Mouse (Mus musculus): ENCODE results near the gene Mcrip2. TPM values are rescaled to one million over a fixed set of nuclear protein-coding genes. Genes with fewer than 3 reads are reported as not detected.

Gene Mcrip2
- total and polyA plus RNA-seq, 3 experiments: 1.4 to 16.1 (median 1.7) TPM

- H3K79me2 ChIP-seq (replicated peaks; ENCODE audit: control insufficient read depth, extremely low read depth, insufficient read depth, poor library complexity, severe bottlenecking): peaks cover 14% of the 10 kb centered on the region
- no peaks in the 10 kb centered on the region for H3K27me3 ChIP-seq (replicated peaks)
- H3K27ac ChIP-seq (ENCODE audit: insufficient read depth, low read depth): no peak overlapping the region
- dilution Hi-C loops (cut with MboI; ENCODE audit: extremely low pct_ligation_motif_present, extremely low pct_unique_long_range_greater_than_20kb, low sequenced_read_pairs): no loop called here
- DNase-seq (ENCODE audit: extremely low read depth): no peak
- no peaks in the 10 kb centered on the region for H3K9me3 ChIP-seq (replicated peaks; ENCODE audit: low read length)
- H3K36me3 ChIP-seq (replicated peaks in 1 of 2; ENCODE audit: control insufficient read depth in 1 of 2, insufficient read depth in 1 of 2, low read length in 1 of 2): peaks cover 59 to 83% of the 10 kb centered on the region in 2 experiments
- H3K4me2 ChIP-seq (ENCODE audit: insufficient read depth, low read depth, poor library complexity, severe bottlenecking): peak overlapping the region; percentile 71; the same call in 1 of the 2 replicates
- peak overlapping the region; percentile 83 for H3K9ac ChIP-seq (ENCODE audit: insufficient read depth, low read depth)
- no peak for TF ChIP-seq MXI1 (IDR thresholded peaks at IDR 0.05; ENCODE audit: low read depth, low read length)
- TF ChIP-seq ZMIZ1 (IDR thresholded peaks at IDR 0.05; ENCODE audit: low read depth, low read length): no peak
- no peak for TF ChIP-seq KAT2A (IDR thresholded peaks at IDR 0.05; ENCODE audit: insufficient replicate concordance, low read length)
- TF ChIP-seq ZNF384 (IDR thresholded peaks at IDR 0.05; ENCODE audit: low read depth, low read length): no peak
- TF ChIP-seq MAFK (IDR thresholded peaks at IDR 0.05; ENCODE audit: insufficient replicate concordance, low read length): no peak
- peaks cover 12 to 15% of the 10 kb centered on the region in 2 experiments for H3K4me1 ChIP-seq (ENCODE audit: control insufficient read depth in 1 of 2, insufficient read depth in 2 of 2)
- in situ Hi-C loops (cut with MboI; ENCODE audit: low pct_ligation_motif_present, low pct_unique_long_range_greater_than_20kb, low sequenced_read_pairs): no loop called here
- H3K4me3 ChIP-seq (replicated peaks in 1 of 3; ENCODE audit: low read depth in 2 of 3, low read length in 2 of 3, poor library complexity in 1 of 3): peak overlapping the region; percentile 71 to 93 (median 77)
Observed at GRCm38 (mm10) chr17:25843122-25843521, 25.4 kb downstream of the Mcrip2 start.

- no peaks in the 10 kb centered on the region for H3K9me3 ChIP-seq (replicated peaks; ENCODE audit: low read length)
- H3K9ac ChIP-seq (ENCODE audit: insufficient read depth, low read depth): no peak overlapping the region
- H3K4me3 ChIP-seq (replicated peaks in 1 of 3; ENCODE audit: low read depth in 2 of 3, low read length in 2 of 3, poor library complexity in 1 of 3): no peak overlapping the region
- in situ Hi-C loops (cut with MboI; ENCODE audit: low pct_ligation_motif_present, low pct_unique_long_range_greater_than_20kb, low sequenced_read_pairs): no loop called here
- H3K27ac ChIP-seq (ENCODE audit: insufficient read depth, low read depth): no peak overlapping the region
- H3K27me3 ChIP-seq (replicated peaks): no peaks in the 10 kb centered on the region
- no peak for DNase-seq (ENCODE audit: extremely low read depth)
- peaks cover 14% of the 10 kb centered on the region for H3K79me2 ChIP-seq (replicated peaks; ENCODE audit: control insufficient read depth, extremely low read depth, insufficient read depth, poor library complexity, severe bottlenecking)
- H3K4me2 ChIP-seq (ENCODE audit: insufficient read depth, low read depth, poor library complexity, severe bottlenecking): no peak overlapping the region
- peaks cover 12 to 15% of the 10 kb centered on the region in 2 experiments for H3K4me1 ChIP-seq (ENCODE audit: control insufficient read depth in 1 of 2, insufficient read depth in 2 of 2)
- dilution Hi-C loops (cut with MboI; ENCODE audit: extremely low pct_ligation_motif_present, extremely low pct_unique_long_range_greater_than_20kb, low sequenced_read_pairs): no loop called here
- TF ChIP-seq TBP (conservative IDR thresholded peaks at IDR 0.05; ENCODE audit: low read depth, low read length) (peak; percentile 88), ZNF384 (IDR thresholded peaks at IDR 0.05; ENCODE audit: low read depth, low read length) (0 out of 2 replicates have a peak, but pooled peaks have one; percentile 19), ELF1 (IDR thresholded peaks at IDR 0.05; ENCODE audit: low read depth, low read length) (0 out of 2 replicates have a peak, but pooled peaks have one; percentile 30), MAFK (IDR thresholded peaks at IDR 0.05; ENCODE audit: insufficient replicate concordance, low read length) (no peak)
- peaks cover 62 to 83% of the 10 kb centered on the region in 2 experiments for H3K36me3 ChIP-seq (replicated peaks in 1 of 2; ENCODE audit: control insufficient read depth in 1 of 2, insufficient read depth in 1 of 2, low read length in 1 of 2)
Observed at GRCm38 (mm10) chr17:25842509-25842908, 26.1 kb downstream of the Mcrip2 start.

GRCm38 (mm10) chr17:25841117-25841880 lies 27.3 kb downstream of the Mcrip2 start, which contains the start of gene Gm20683:
Gene Gm20683, minus strand, starts transcription at chr17:25841763.
- TF ChIP-seq NELFE (IDR thresholded peaks at IDR 0.05; ENCODE audit: low read depth, low read length): no peak
- no peak for TF ChIP-seq EP300 (IDR thresholded peaks at IDR 0.05; ENCODE audit: low read length)
- H3K9me3 ChIP-seq (replicated peaks; ENCODE audit: low read length): no peaks in the 10 kb centered on the region
- H3K79me2 ChIP-seq (replicated peaks; ENCODE audit: control insufficient read depth, extremely low read depth, insufficient read depth, poor library complexity, severe bottlenecking): peaks cover 14% of the 10 kb centered on the region
- in situ Hi-C loops (cut with MboI; ENCODE audit: low pct_ligation_motif_present, low pct_unique_long_range_greater_than_20kb, low sequenced_read_pairs): no loop called here
- peaks cover 12 to 15% of the 10 kb centered on the region in 2 experiments for H3K4me1 ChIP-seq (ENCODE audit: control insufficient read depth in 1 of 2, insufficient read depth in 2 of 2)
- dilution Hi-C loops (cut with MboI; ENCODE audit: extremely low pct_ligation_motif_present, extremely low pct_unique_long_range_greater_than_20kb, low sequenced_read_pairs): no loop called here
- H3K4me2 ChIP-seq (ENCODE audit: insufficient read depth, low read depth, poor library complexity, severe bottlenecking): no peak within 1 kb of the TSS
- H3K4me3 ChIP-seq (replicated peaks in 1 of 3; ENCODE audit: low read depth in 2 of 3, low read length in 2 of 3, poor library complexity in 1 of 3): no peak within 1 kb of the TSS
- no peak within 1 kb of the TSS for H3K9ac ChIP-seq (ENCODE audit: insufficient read depth, low read depth)
- no peak for DNase-seq (ENCODE audit: extremely low read depth)
- H3K36me3 ChIP-seq (replicated peaks in 1 of 2; ENCODE audit: control insufficient read depth in 1 of 2, insufficient read depth in 1 of 2, low read length in 1 of 2): peaks cover 69 to 83% of the 10 kb centered on the region in 2 experiments
- H3K27ac ChIP-seq (ENCODE audit: insufficient read depth, low read depth): no peak within 1 kb of the TSS
- H3K27me3 ChIP-seq (replicated peaks): no peaks in the 10 kb centered on the region
